Mouse (Mus musculus): Measurements from ENCODE around the gene Cym.

Cym gene

GRCm38 (mm10) chr3:107225820-107226219 is 4.3 kb upstream of the Cym start:
- in situ Hi-C loops (cut with MboI, MseI) = no loop called here

GRCm38 (mm10) chr3:107223230-107223629 is 1.7 kb upstream of the Cym start:
- in situ Hi-C loops (cut with MboI, MseI) = no loop called here

- in situ Hi-C loops (cut with MboI, MseI) = no loop called here
Measured at GRCm38 (mm10) chr3:107218572-107218971, 3.0 kb downstream of the Cym start.

- in situ Hi-C loops (cut with MboI, MseI) = no loop called here
Measured at GRCm38 (mm10) chr3:107217101-107217480, 4.4 kb downstream of the Cym start.

GRCm38 (mm10) chr3:107216400-107217100 is 5.0 kb downstream of the Cym start:
- in situ Hi-C loops (cut with MboI, MseI) = no loop called here

GRCm38 (mm10) chr3:107214606-107215005 is 6.9 kb downstream of the Cym start:
- in situ Hi-C loops (cut with MboI, MseI) = no loop called here

- in situ Hi-C loops (cut with MboI, MseI) = no loop called here
Measured at GRCm38 (mm10) chr3:107207625-107208253, 13.8 kb downstream of the Cym start.

GRCm38 (mm10) chr3:107206490-107207150 is 14.9 kb downstream of the Cym start:
- in situ Hi-C loops (cut with MboI, MseI) = no loop called here

GRCm38 (mm10) chr3:107205994-107206393 is 15.5 kb downstream of the Cym start:
- in situ Hi-C loops (cut with MboI, MseI) = no loop called here

GRCm38 (mm10) chr3:107205170-107205569 is 16.4 kb downstream of the Cym start:
- in situ Hi-C loops (cut with MboI, MseI) = no loop called here

- in situ Hi-C loops (cut with MboI, MseI) = no loop called here
Measured at GRCm38 (mm10) chr3:107204413-107204812, 17.1 kb downstream of the Cym start.

- in situ Hi-C loops (cut with MboI, MseI) = no loop called here
Measured at GRCm38 (mm10) chr3:107201310-107202180, 20.0 kb downstream of the Cym start.

GRCm38 (mm10) chr3:107188226-107188899 is 33.2 kb downstream of the Cym start:
- in situ Hi-C loops (cut with MboI, MseI) = no loop called here

GRCm38 (mm10) chr3:107187022-107187421 is 34.5 kb downstream of the Cym start:
- in situ Hi-C loops (cut with MboI, MseI) = no loop called here

GRCm38 (mm10) chr3:107185597-107185996 is 35.9 kb downstream of the Cym start:
- in situ Hi-C loops (cut with MboI, MseI) = no loop called here

GRCm38 (mm10) chr3:107183178-107183577 is 38.4 kb downstream of the Cym start:
- in situ Hi-C loops (cut with MboI, MseI) = no loop called here

- in situ Hi-C loops (cut with MboI, MseI) = no loop called here
Measured at GRCm38 (mm10) chr3:107182756-107183155, 38.8 kb downstream of the Cym start, which contains the start of gene Kcna10. TSS of gene Kcna10 (plus strand) at chr3:107183056.

- in situ Hi-C loops (cut with MboI, MseI) = no loop called here
Measured at GRCm38 (mm10) chr3:107180860-107181259, 40.7 kb downstream of the Cym start.

- in situ Hi-C loops (cut with MboI, MseI) = no loop called here
Measured at GRCm38 (mm10) chr3:107176501-107176900, 45.0 kb downstream of the Cym start.

- in situ Hi-C loops (cut with MboI, MseI) = no loop called here
Measured at GRCm38 (mm10) chr3:107175486-107175885, 46.0 kb downstream of the Cym start.

- in situ Hi-C loops (cut with MboI, MseI) = no loop called here
Measured at GRCm38 (mm10) chr3:107172556-107172955, 49.0 kb downstream of the Cym start.
